Mouse (Mus musculus) ES-Bruce4 (cell line): Measurements from ENCODE around the gene Gkn3.

Experiments
- CTCF ChIP-seq: IDR thresholded peaks from one replicate; pipeline ENCODE4 v1.8.1; 2011; ENCODE audit warnings: low read depth, low read length
- EP300 ChIP-seq: IDR thresholded peaks from 2 replicates; pipeline ENCODE4 v1.6.1; 2011; ENCODE audit warnings: low read depth, low read length; ENCODE audit not compliant: insufficient read depth
- POLR2A ChIP-seq: IDR thresholded peaks from one replicate; pipeline ENCODE4 v1.8.1; 2011; ENCODE audit warnings: low read length; ENCODE audit not compliant: insufficient read depth

DNA sequence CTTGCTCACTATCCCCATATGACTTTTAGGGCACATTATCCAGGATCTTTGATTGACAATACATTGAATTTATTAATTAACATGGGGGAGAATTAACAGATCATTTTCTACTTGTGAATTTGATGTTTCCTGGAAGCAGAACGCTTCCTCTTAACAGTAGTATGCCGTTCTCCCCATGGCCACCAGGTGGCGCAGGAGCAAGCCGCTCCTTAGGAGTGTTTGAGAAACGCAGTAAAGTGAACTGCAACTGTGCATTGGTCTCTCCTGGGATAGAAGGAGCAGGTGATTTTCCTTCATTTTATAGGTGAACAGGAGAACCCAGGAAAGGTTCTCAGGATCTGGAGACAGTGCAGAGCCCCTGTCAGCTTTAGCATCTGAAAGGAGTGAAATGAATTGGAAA, 10.4 kb upstream of the Gkn3 start:
- peak; percentile 96 for TF ChIP-seq CTCF
- TF ChIP-seq EP300 = no peak
- TF ChIP-seq POLR2A = no peak
